Mouse (Mus musculus) NIH3T3 (cell line): ENCODE results near the gene Snx29.

Experiments used
- DNase-seq: peaks from one replicate; pipeline ENCODE4 v3.0.0-alpha.2; 2012; ENCODE audit warnings: low read depth

Gene Snx29

DNA sequence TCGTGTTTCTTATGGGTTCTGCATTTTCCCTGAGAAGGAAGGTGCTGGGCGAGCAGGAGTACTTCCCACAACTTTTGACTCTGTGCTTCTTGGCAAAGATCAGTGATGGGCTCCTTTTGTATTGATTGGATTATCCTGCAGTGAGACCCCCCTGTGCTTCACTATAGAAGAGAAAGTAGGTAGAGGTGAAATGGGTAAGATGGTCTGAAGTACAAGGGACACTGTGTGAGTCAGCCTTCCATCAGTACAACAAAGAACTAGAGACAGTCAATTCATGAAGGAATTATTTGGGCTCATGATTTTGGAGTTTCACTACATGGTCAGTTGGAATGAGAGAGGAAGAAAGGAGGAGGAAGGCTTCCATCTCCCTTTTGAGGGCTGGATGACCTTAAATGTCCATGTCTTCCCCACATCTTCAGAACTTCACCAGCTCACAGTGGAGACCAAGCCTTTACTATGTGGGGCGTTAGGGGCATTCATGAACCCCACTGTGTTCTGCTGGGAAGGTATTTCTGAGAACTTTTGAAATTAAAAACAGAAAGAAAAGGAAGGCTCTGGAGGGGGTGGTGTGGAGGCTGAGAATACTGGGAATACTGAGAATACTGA, 363.1 kb downstream of the Snx29 start:
- no peak for DNase-seq

GRCm38 (mm10) chr16:11687836-11688235, 365.1 kb downstream of the Snx29 start:
- DNase-seq: no peak

- DNase-seq: no peak
Measured at GRCm38 (mm10) chr16:11688281-11689005, 365.7 kb downstream of the Snx29 start.

GRCm38 (mm10) chr16:11690097-11690496, 367.4 kb downstream of the Snx29 start:
- no peak for DNase-seq

GRCm38 (mm10) chr16:11690756-11691155, 368.0 kb downstream of the Snx29 start:
- peak; percentile 75 for DNase-seq

- DNase-seq: no peak
Measured at GRCm38 (mm10) chr16:11691487-11692200, 368.9 kb downstream of the Snx29 start.

- no peak for DNase-seq
Measured at GRCm38 (mm10) chr16:11692744-11693143, 370.0 kb downstream of the Snx29 start.

DNA sequence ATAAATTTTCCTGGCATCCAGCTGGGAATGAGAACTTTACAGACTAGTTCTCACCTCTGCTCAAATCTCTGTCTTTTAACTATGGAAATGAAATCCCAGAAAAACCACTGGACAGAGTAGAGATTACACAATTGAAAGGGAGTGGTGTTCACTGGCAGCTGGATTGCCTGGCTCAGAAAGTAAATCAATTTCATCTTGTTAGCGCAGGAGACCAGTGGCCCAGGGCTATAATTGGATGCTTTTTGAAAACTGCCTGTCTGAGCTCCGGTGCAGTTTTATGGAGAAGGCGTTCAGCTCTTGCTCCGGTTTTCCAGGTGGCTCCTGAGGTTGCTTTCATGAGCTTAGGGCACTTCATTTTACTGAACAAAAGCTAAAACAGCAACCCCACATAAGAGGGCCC, 371.7 kb downstream of the Snx29 start:
- peak; percentile 27 for DNase-seq

DNA sequence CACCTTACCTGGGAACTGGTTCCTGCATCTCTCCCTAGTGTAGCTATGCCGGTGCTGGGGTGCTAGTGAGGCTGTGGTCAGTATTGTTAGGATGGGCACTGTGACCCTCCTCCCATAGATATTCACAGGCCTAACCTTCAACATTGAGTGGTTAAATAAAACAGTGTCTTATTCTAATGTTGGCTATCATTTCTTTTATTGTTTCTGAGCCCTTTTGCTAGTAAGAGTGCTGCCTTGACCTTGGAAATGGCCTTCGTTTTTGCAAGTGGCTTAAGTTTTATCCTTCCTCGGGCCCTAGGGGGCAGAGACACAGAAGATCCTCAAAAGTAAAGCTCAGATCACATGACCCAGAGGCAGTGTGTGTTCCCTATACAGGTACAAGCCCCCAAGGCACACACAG, 374.1 kb downstream of the Snx29 start:
- DNase-seq: no peak

- DNase-seq: peak; percentile 62
Measured at GRCm38 (mm10) chr16:11697710-11698357, 375.1 kb downstream of the Snx29 start.

DNA sequence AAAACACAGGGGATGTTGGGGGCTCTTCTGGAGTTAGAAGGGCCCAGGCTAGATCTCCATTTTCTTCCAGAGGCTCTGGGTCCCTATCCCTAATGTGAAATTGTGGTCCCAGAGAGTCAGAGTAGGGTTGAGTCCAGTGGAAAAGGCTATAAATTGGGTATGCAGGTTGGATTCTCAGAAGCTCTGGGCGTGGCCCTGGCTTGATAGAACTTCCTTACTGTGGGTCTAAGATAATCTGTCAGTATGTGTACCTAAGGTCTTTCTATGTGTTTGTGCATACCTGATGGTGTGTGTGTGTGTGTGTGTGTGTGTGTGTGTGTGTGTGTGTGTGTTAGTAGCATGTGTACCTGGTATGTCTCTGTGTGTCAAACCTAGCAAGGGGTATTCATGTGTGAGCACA, 378.9 kb downstream of the Snx29 start:
- no peak for DNase-seq

- peak; percentile 16 for DNase-seq
Measured at GRCm38 (mm10) chr16:11704096-11704495, 381.4 kb downstream of the Snx29 start.

GRCm38 (mm10) chr16:11705456-11705855, 382.7 kb downstream of the Snx29 start:
- no peak for DNase-seq

DNA sequence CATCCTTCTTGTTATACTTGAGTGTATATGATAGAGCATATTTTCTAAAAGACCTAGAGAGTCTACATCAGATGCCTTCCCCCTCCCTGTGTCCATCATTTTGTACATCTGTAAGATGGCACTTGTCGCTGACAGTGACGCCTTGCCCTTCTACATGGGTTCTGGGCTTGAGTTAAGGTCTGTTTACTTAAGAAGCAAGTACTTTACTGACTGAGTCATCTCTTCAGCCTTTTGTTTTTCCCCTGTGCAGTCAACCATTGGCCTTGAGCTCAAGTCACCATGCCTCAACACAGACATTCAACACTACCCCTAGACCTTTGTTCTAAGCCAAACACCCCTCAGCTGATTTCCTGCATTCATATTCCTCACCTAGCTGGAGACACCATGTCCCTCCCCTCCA, 385.4 kb downstream of the Snx29 start:
- DNase-seq: no peak

GRCm38 (mm10) chr16:11709382-11709781, 386.7 kb downstream of the Snx29 start:
- peak; percentile 18 for DNase-seq

GRCm38 (mm10) chr16:11709999-11710667, 387.4 kb downstream of the Snx29 start:
- DNase-seq: peak; percentile 46

GRCm38 (mm10) chr16:11713265-11713865, 390.7 kb downstream of the Snx29 start:
- peak; percentile 71 for DNase-seq

GRCm38 (mm10) chr16:11716932-11717331, 394.2 kb downstream of the Snx29 start:
- DNase-seq: no peak

DNA sequence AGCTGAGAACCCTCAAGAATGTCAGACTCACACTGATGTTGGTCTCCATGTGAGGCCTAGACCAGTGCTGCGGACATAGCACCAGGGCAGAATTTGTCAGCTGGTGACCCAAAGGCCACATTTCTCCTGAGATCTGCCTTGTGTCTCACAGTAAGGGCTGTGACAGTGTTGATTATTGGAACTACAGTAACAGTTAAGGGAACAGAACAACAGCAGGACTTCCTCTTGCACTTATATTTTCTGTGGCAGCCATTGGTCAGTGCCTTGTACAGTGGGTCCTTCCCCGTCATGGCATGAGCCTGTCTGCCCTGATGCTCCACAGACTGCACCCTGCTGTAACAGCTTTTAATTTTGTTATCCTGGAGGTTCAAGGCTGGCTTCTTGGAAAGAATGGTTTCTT, 403.2 kb downstream of the Snx29 start:
- no peak for DNase-seq

- no peak for DNase-seq
Measured at GRCm38 (mm10) chr16:11727331-11727730, 404.6 kb downstream of the Snx29 start.

DNA sequence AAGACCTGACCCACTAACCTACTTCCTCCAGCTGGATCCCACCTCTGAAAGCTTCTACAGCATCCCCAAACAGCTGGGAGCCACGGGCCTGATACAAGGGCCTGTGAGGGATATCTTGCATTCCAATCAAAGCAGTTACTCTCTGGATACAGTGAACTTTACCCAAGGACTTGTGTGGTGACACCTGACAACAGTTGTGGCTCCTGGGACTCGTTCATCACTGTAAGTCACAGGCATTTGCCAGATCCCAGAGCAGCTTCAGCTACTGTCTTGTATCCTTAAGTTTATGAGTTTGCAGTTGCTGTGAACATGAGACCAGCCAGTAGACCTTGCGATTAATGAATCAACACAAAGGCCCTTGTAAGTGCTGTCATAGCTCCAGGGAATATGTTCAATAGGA, 405.4 kb downstream of the Snx29 start:
- no peak for DNase-seq

DNA sequence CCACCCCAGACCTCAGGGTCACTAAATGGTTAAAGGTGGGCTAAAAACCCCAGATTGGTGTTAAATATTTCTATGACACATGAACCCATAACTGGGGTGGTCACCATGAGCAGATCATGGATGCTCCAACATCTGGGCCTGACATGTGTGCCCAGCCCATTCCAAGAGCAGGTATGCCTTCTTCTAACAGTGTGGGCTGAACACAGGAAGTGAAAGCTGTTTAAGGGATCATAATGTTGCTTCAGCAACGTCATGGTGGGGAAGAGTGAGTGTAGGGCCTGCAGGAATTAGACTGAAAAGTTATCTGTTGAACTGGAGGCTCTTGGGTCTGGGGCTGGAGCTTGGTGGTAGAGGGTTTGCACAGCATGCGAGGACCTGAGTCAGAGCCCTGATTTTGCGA, 405.9 kb downstream of the Snx29 start:
- DNase-seq: no peak
